Mouse (Mus musculus) limb, embryonic 13.5 days (tissue): ENCODE data around the gene Flt3l. TPM values are rescaled to one million over a fixed set of nuclear protein-coding genes. Genes with fewer than 3 reads are reported as not detected.
"Not testable (repeated sequence)": the region's sequence is repeated elsewhere in the genome, so short reads cannot be mapped to it uniquely, and the experiment has no call there.

ENCODE experiments used
- ATAC-seq: fragments of 200-750 bp; cut with Nextera tagmentation; 2 replicates; pipeline ENCODE4 v1.8.0; 2017; ENCODE audit warnings: low read depth, moderate number of reproducible peaks, moderate TSS enrichment; ENCODE audit not compliant: low FRiP score
- H3K27ac ChIP-seq: fragments of 300-500 bp; sonication (generic); 2 replicates; pipeline ENCODE4 v1.5.1; 2015; ENCODE audit warnings: inconsistent platforms, mild to moderate bottlenecking, moderate library complexity
- H3K27me3 ChIP-seq: fragments of 300-500 bp; sonication (generic); 2 replicates; pipeline ENCODE4 v1.6.1; 2015; ENCODE audit warnings: mild to moderate bottlenecking, inconsistent platforms
- H3K36me3 ChIP-seq: fragments of 300-500 bp; sonication (generic); 2 replicates; pipeline ENCODE4 v1.6.1; 2015; ENCODE audit warnings: inconsistent platforms, mild to moderate bottlenecking, moderate library complexity
- H3K4me1 ChIP-seq: fragments of 300-500 bp; sonication (generic); 2 replicates; pipeline ENCODE4 v1.6.1; 2015; ENCODE audit warnings: inconsistent platforms
- H3K4me2 ChIP-seq: fragments of 300-500 bp; sonication (generic); replicated peaks from 2 replicates; pipeline ENCODE4 v1.6.1; 2015; ENCODE audit warnings: inconsistent platforms, mild to moderate bottlenecking, moderate library complexity
- H3K4me3 ChIP-seq: fragments of 300-500 bp; sonication (generic); 2 replicates; pipeline ENCODE4 v1.5.1; 2015; ENCODE audit warnings: moderate library complexity, mild to moderate bottlenecking, inconsistent platforms
- H3K9ac ChIP-seq: fragments of 300-500 bp; sonication (generic); 2 replicates; pipeline ENCODE4 v1.6.1; 2015; ENCODE audit warnings: mild to moderate bottlenecking, inconsistent platforms
- H3K9me3 ChIP-seq: fragments of 300-500 bp; sonication (generic); 2 replicates; pipeline ENCODE4 v1.6.1; 2016; ENCODE audit warnings: inconsistent platforms
- WGBS: fragments of 180-500 bp; shearing (Covaris S2); methylation state at CpG from one replicate; pipeline ENCODE4 v1.1.7; 2015; 5-methylcytosine and 5-hydroxymethylcytosine counted together
- polyA plus RNA-seq: library from polyadenylated mRNA; unstranded; fragments of >200 nt; fragmentation: Nextera tagmentation; extraction: Ambion mirVana; gene quantifications from 2 replicates; pipeline ENCODE4 v1.2.1, GENCODE M21; 2015

Flt3l gene
- polyA plus RNA-seq, 1 experiment from 2014 or later, result 1.2 TPM

DNA sequence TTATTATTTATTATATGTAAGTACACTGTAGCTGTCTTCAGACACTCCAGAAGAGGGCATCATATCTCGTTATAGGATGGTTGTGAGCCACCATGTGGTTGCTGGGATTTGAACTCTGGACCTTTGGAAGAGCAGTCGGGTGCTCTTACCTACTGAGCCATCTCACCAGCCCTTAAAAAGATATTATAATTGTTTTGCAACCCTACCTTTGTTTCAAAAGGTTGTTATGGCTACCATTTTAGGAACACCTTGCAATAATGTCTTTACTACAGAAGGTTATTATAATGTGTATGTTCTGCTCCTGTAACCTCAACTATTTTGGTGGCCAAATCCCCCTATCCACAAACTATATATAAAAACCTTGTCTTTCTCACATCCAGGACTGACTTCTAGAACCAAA lies 16.8 kb upstream of the Flt3l start:
- H3K9ac ChIP-seq, H3K27ac ChIP-seq: not testable (repeated sequence)
- H3K4me2 ChIP-seq, result peak overlapping the region; percentile 80

GRCm38 (mm10) chr7:45151303-45151702 lies 15.1 kb upstream of the Flt3l start:
- Histone ChIP-seq H3K36me3 (peaks cover 26% of the 10 kb centered on the region), H3K4me2 (no peak overlapping the region; the same call in 1 of the 2 replicates), H3K27ac (no peak overlapping the region; the same call in 1 of the 2 replicates), H3K27me3 (no peaks in the 10 kb centered on the region), H3K4me1 (peaks cover 35% of the 10 kb centered on the region), H3K4me3 (no peak overlapping the region), H3K9ac (0 out of 2 replicates have a peak overlapping the region, but pooled peaks have one; percentile 25), H3K9me3 (no peaks in the 10 kb centered on the region)
- no peak for ATAC-seq
- WGBS, result 31% methylated on average over 11 of the region's 11 CpGs

More for the DNA sequence above, 16.8 kb upstream of the Flt3l start:
- peaks cover 18% of the 10 kb centered on the region for H3K36me3 ChIP-seq
- ATAC-seq, H3K27me3 ChIP-seq, H3K9me3 ChIP-seq: not testable (repeated sequence)
- peaks cover 35% of the 10 kb centered on the region for H3K4me1 ChIP-seq
- WGBS, result 88% methylated on average over 2 of the region's 2 CpGs
- H3K4me3 ChIP-seq, result peak overlapping the region; percentile 64; the same call in 1 of the 2 replicates

GRCm38 (mm10) chr7:45150321-45150720 lies 14.1 kb upstream of the Flt3l start:
- peaks cover 32% of the 10 kb centered on the region for H3K4me1 ChIP-seq
- H3K4me3 ChIP-seq, result no peak overlapping the region
- no peak overlapping the region for H3K4me2 ChIP-seq
- H3K9ac ChIP-seq, result peak overlapping the region; percentile 31; the same call in 1 of the 2 replicates
- 43% methylated on average over 4 of the region's 4 CpGs for WGBS
- H3K27me3 ChIP-seq, result no peaks in the 10 kb centered on the region
- H3K27ac ChIP-seq, result no peak overlapping the region
- peaks cover 35% of the 10 kb centered on the region for H3K36me3 ChIP-seq
- no peaks in the 10 kb centered on the region for H3K9me3 ChIP-seq
- no peak for ATAC-seq

- Histone ChIP-seq H3K9me3 (no peaks in the 10 kb centered on the region), H3K27me3 (no peaks in the 10 kb centered on the region)
Observed at GRCm38 (mm10) chr7:45149545-45149944, 13.3 kb upstream of the Flt3l start.

GRCm38 (mm10) chr7:45148534-45149098 lies 12.4 kb upstream of the Flt3l start:
- no peak overlapping the region for H3K4me3 ChIP-seq
- H3K36me3 ChIP-seq, result peaks cover 52% of the 10 kb centered on the region
- ATAC-seq, result no peak
- WGBS, result 66% methylated on average over 4 of the region's 4 CpGs
- H3K4me1 ChIP-seq, result peaks cover 25% of the 10 kb centered on the region
- H3K27ac ChIP-seq, result no peak overlapping the region
- no peak overlapping the region for H3K9ac ChIP-seq
- no peaks in the 10 kb centered on the region for H3K27me3 ChIP-seq
- no peaks in the 10 kb centered on the region for H3K9me3 ChIP-seq
- H3K4me2 ChIP-seq, result no peak overlapping the region

More at GRCm38 (mm10) chr7:45149545-45149944, 13.3 kb upstream of the Flt3l start:
- H3K4me2 ChIP-seq, result no peak overlapping the region
- no peak overlapping the region for H3K4me3 ChIP-seq
- no peak for ATAC-seq
- H3K36me3 ChIP-seq, result peaks cover 43% of the 10 kb centered on the region
- peaks cover 26% of the 10 kb centered on the region for H3K4me1 ChIP-seq
- H3K27ac ChIP-seq, result no peak overlapping the region
- 72% methylated on average over 6 of the region's 6 CpGs for WGBS
- H3K9ac ChIP-seq, result peak overlapping the region; percentile 8; the same call in 1 of the 2 replicates

GRCm38 (mm10) chr7:45147899-45148298 lies 11.7 kb upstream of the Flt3l start:
- peaks cover 60% of the 10 kb centered on the region for H3K36me3 ChIP-seq
- no peaks in the 10 kb centered on the region for H3K27me3 ChIP-seq
- H3K9ac ChIP-seq, result no peak overlapping the region
- no peak overlapping the region for H3K27ac ChIP-seq
- no peaks in the 10 kb centered on the region for H3K9me3 ChIP-seq
- no peak for ATAC-seq
- WGBS, result 88% methylated on average over 11 of the region's 11 CpGs
- no peak overlapping the region for H3K4me3 ChIP-seq
- H3K4me1 ChIP-seq, result peaks cover 20% of the 10 kb centered on the region
- H3K4me2 ChIP-seq, result no peak overlapping the region

- Histone ChIP-seq H3K4me2 (no peak overlapping the region), H3K27ac (no peak overlapping the region), H3K9me3 (no peaks in the 10 kb centered on the region), H3K27me3 (no peaks in the 10 kb centered on the region), H3K4me3 (no peak overlapping the region), H3K4me1 (peaks cover 20% of the 10 kb centered on the region), H3K36me3 (peaks cover 66% of the 10 kb centered on the region), H3K9ac (no peak overlapping the region)
- no peak for ATAC-seq
- WGBS, result 94% methylated on average over 11 of the region's 11 CpGs
Observed at GRCm38 (mm10) chr7:45147267-45147666, 11.0 kb upstream of the Flt3l start.

GRCm38 (mm10) chr7:45145460-45145859 lies 9.2 kb upstream of the Flt3l start:
- H3K27me3 ChIP-seq, result no peaks in the 10 kb centered on the region
- H3K9me3 ChIP-seq, result no peaks in the 10 kb centered on the region
- H3K9ac ChIP-seq, result no peak overlapping the region
- no peak overlapping the region for H3K4me2 ChIP-seq
- H3K27ac ChIP-seq, result no peak overlapping the region
- H3K36me3 ChIP-seq, result peaks cover 76% of the 10 kb centered on the region
- H3K4me3 ChIP-seq, result no peak overlapping the region
- ATAC-seq, result no peak
- whole genome bisulfite sequencing, result 93% methylated on average over 8 of the region's 8 CpGs
- H3K4me1 ChIP-seq, result peaks cover 4% of the 10 kb centered on the region; the same call in 1 of the 2 replicates

- no peak for ATAC-seq
- 90% methylated on average over 13 of the region's 13 CpGs for WGBS
- no peak overlapping the region for H3K4me2 ChIP-seq
- H3K9ac ChIP-seq, result 0 out of 2 replicates have a peak overlapping the region, but pooled peaks have one; percentile 35
- H3K4me3 ChIP-seq, result no peak overlapping the region
- no peaks in the 10 kb centered on the region for H3K4me1 ChIP-seq
- H3K27ac ChIP-seq, result no peak overlapping the region
- H3K27me3 ChIP-seq, result no peaks in the 10 kb centered on the region
- H3K9me3 ChIP-seq, result no peaks in the 10 kb centered on the region
- peaks cover 76% of the 10 kb centered on the region for H3K36me3 ChIP-seq
Observed at GRCm38 (mm10) chr7:45144368-45145174, 8.3 kb upstream of the Flt3l start.

- H3K4me2 ChIP-seq, result no peak overlapping the region
- 90% methylated on average over 5 of the region's 5 CpGs for WGBS
- ATAC-seq, result no peak
- no peak overlapping the region for H3K27ac ChIP-seq
- no peak overlapping the region for H3K9ac ChIP-seq
- peaks cover 57% of the 10 kb centered on the region for H3K36me3 ChIP-seq
- no peaks in the 10 kb centered on the region for H3K4me1 ChIP-seq
- no peak overlapping the region for H3K4me3 ChIP-seq
- H3K27me3 ChIP-seq, result peaks cover 9% of the 10 kb centered on the region
- no peaks in the 10 kb centered on the region for H3K9me3 ChIP-seq
Observed at GRCm38 (mm10) chr7:45141914-45142313, 5.7 kb upstream of the Flt3l start.

DNA sequence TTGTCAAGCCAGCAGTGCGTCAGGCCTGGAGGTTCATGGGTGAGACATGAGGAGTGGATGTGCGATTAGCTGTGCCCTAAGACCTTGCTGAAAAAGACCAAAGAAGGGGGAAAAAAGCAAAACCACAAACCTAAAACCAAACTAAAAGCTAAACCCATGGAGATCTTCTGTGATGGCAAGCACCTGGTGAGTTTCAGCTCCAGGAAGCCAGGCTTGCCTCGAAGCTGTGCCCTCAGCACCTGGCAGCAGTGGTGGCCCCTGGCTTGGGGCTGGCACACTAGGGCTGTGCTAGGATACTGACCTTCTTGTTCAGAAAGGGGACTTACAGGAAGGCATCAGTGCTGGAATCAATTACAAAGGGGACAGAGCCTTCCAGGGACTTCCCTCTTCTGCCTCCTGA lies 5.1 kb upstream of the Flt3l start:
- Histone ChIP-seq H3K4me3 (no peak overlapping the region), H3K4me2 (no peak overlapping the region), H3K27ac (no peak overlapping the region), H3K36me3 (peaks cover 51% of the 10 kb centered on the region), H3K27me3 (peaks cover 13% of the 10 kb centered on the region), H3K4me1 (no peaks in the 10 kb centered on the region), H3K9me3 (no peaks in the 10 kb centered on the region), H3K9ac (no peak overlapping the region)
- ATAC-seq, result no peak
- WGBS, result 86% methylated on average over 3 of the region's 3 CpGs

- Histone ChIP-seq H3K4me1 (0 out of 2 replicates have a peak, but pooled peaks cover 7% of the 10 kb centered on the region), H3K4me2 (no peak overlapping the region), H3K36me3 (peaks cover 39% of the 10 kb centered on the region), H3K27ac (no peak overlapping the region), H3K4me3 (no peak overlapping the region), H3K9ac (no peak overlapping the region), H3K9me3 (no peaks in the 10 kb centered on the region), H3K27me3 (peaks cover 21% of the 10 kb centered on the region)
- WGBS, result 69% methylated on average over 8 of the region's 8 CpGs
- no peak for ATAC-seq
Observed at GRCm38 (mm10) chr7:45139904-45140723, 3.9 kb upstream of the Flt3l start.
